Mouse (Mus musculus) ES-Bruce4 (cell line): ENCODE results near the gene Iqschfp. TPM values are rescaled to one million over a fixed set of nuclear protein-coding genes. Genes with fewer than 3 reads are reported as not detected.

ENCODE experiments used
- H3K27ac ChIP-seq: 2 replicates; pipeline ENCODE4 v1.5.1; 2012; ENCODE audit warnings: low read length, inconsistent platforms; ENCODE audit not compliant: insufficient read depth
- H3K27me3 ChIP-seq: 2 replicates; pipeline ENCODE4 v1.6.1; 2012; ENCODE audit warnings: mild to moderate bottlenecking, low read length, inconsistent platforms; ENCODE audit not compliant: control insufficient read depth, poor library complexity, insufficient read depth, severe bottlenecking
- H3K36me3 ChIP-seq: 2 replicates; pipeline ENCODE4 v1.6.1; 2012; ENCODE audit warnings: inconsistent platforms, mild to moderate bottlenecking, low read length, moderate library complexity; ENCODE audit not compliant: control insufficient read depth, poor library complexity, insufficient read depth, severe bottlenecking
- H3K4me1 ChIP-seq: one replicate; pipeline ENCODE4 v1.8.1; 2011; ENCODE audit warnings: low read length; ENCODE audit not compliant: control insufficient read depth, insufficient read depth
- H3K4me3 ChIP-seq: 2 replicates; pipeline ENCODE4 v1.5.1; 2011; ENCODE audit warnings: low read depth, mild to moderate bottlenecking, low read length
- H3K9ac ChIP-seq: 2 replicates; pipeline ENCODE4 v1.6.1; 2012; ENCODE audit warnings: low read depth, mild to moderate bottlenecking, inconsistent platforms; ENCODE audit not compliant: poor library complexity, severe bottlenecking
- H3K9me3 ChIP-seq: replicated peaks from 2 replicates; pipeline ENCODE4 v1.6.1; 2012; ENCODE audit warnings: mild to moderate bottlenecking, low read length, inconsistent platforms; ENCODE audit not compliant: control insufficient read depth, poor library complexity, insufficient read depth, severe bottlenecking
- CTCF ChIP-seq: IDR thresholded peaks from one replicate; pipeline ENCODE4 v1.8.1; 2011; ENCODE audit warnings: low read depth, low read length
- EP300 ChIP-seq: IDR thresholded peaks from 2 replicates; pipeline ENCODE4 v1.6.1; 2011; ENCODE audit warnings: low read depth, low read length; ENCODE audit not compliant: insufficient read depth
- POLR2A ChIP-seq: IDR thresholded peaks from one replicate; pipeline ENCODE4 v1.8.1; 2011; ENCODE audit warnings: low read length; ENCODE audit not compliant: insufficient read depth
- polyA plus RNA-seq: library from polyadenylated mRNA; stranded (reverse); fragments of >200 nt; gene quantifications from 2 replicates; pipeline ENCODE4 v1.2.4, GENCODE M21; 2011; ENCODE audit warnings: low read depth; ENCODE audit not compliant: missing spikeins, insufficient read depth, insufficient read length

Gene Iqschfp
- polyA plus RNA-seq, 1 experiment, result not detected

- Histone ChIP-seq H3K4me3 (no peak overlapping the region), H3K9ac (no peak overlapping the region), H3K27ac (no peak overlapping the region), H3K4me1 (no peaks in the 10 kb centered on the region), H3K27me3 (no peaks in the 10 kb centered on the region), H3K36me3 (no peaks in the 10 kb centered on the region), H3K9me3 (no peaks in the 10 kb centered on the region)
- TF ChIP-seq POLR2A, result no peak
- TF ChIP-seq CTCF, result no peak
Observed at GRCm38 (mm10) chr3:68053538-68053937, 161.5 kb downstream of the Iqschfp start.

- no peak overlapping the region for H3K27ac ChIP-seq
- TF ChIP-seq POLR2A (no peak), EP300 (no peak), CTCF (no peak)
- H3K36me3 ChIP-seq, result no peaks in the 10 kb centered on the region
- no peaks in the 10 kb centered on the region for H3K4me1 ChIP-seq
- no peak overlapping the region for H3K4me3 ChIP-seq
- no peaks in the 10 kb centered on the region for H3K27me3 ChIP-seq
- no peaks in the 10 kb centered on the region for H3K9me3 ChIP-seq
- no peak overlapping the region for H3K9ac ChIP-seq
Observed at GRCm38 (mm10) chr3:68055071-68055470, 163.0 kb downstream of the Iqschfp start.

- Histone ChIP-seq H3K27ac (no peak overlapping the region), H3K4me3 (peak overlapping the region; percentile 38), H3K9ac (no peak overlapping the region), H3K27me3 (no peaks in the 10 kb centered on the region), H3K36me3 (no peaks in the 10 kb centered on the region), H3K4me1 (no peaks in the 10 kb centered on the region), H3K9me3 (no peaks in the 10 kb centered on the region)
- TF ChIP-seq CTCF, result peak; percentile 67
- no peak for TF ChIP-seq EP300
- TF ChIP-seq POLR2A, result no peak
Observed at GRCm38 (mm10) chr3:68056373-68057275, 164.6 kb downstream of the Iqschfp start.

GRCm38 (mm10) chr3:68059162-68059800, 167.2 kb downstream of the Iqschfp start:
- H3K36me3 ChIP-seq, result no peaks in the 10 kb centered on the region
- H3K27ac ChIP-seq, result no peak overlapping the region
- H3K4me3 ChIP-seq, result no peak overlapping the region
- H3K4me1 ChIP-seq, result no peaks in the 10 kb centered on the region
- H3K27me3 ChIP-seq, result no peaks in the 10 kb centered on the region
- TF ChIP-seq CTCF, result peak; percentile 47
- TF ChIP-seq POLR2A, result no peak
- TF ChIP-seq EP300, result no peak
- H3K9me3 ChIP-seq, result no peaks in the 10 kb centered on the region
- H3K9ac ChIP-seq, result no peak overlapping the region

GRCm38 (mm10) chr3:68064731-68065130, 172.7 kb downstream of the Iqschfp start, which contains the start of gene Schip1:
TSS of gene Schip1 (plus strand) at chr3:68064802.
- Histone ChIP-seq H3K4me1 (no peaks in the 10 kb centered on the region), H3K9ac (no peak within 1 kb of the TSS), H3K27me3 (no peaks in the 10 kb centered on the region), H3K36me3 (no peaks in the 10 kb centered on the region), H3K27ac (no peak within 1 kb of the TSS), H3K9me3 (no peaks in the 10 kb centered on the region), H3K4me3 (no peak within 1 kb of the TSS)
- TF ChIP-seq POLR2A, result no peak
- no peak for TF ChIP-seq EP300
- no peak for TF ChIP-seq CTCF
